In the genomic region with DNA sequence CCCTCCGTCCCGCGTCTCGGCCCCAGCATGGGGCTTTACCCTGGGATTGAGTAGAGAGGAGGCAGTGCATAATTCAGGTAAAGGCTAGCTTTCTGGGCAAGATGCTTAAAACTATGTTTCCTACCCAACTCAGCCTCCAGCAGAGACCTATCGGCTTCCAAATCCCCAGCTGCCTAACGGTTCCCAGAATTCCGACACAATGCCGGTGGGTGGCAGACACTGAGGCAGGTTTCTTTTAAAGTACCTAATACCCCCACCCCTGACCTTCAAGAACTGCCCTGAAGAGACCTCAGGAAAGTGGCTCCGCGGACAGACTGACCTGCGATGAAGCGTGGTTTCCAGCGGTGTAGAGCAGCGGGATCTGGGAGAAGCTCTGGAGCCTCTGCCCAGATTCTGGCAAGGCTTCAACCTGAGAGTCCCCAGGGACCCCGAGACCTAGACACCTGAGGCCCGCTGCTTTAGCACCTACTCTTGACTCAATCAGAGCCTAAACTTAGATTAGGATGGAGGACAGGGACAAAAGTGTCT, we compare ENCODE assay signal across 9 mouse cellular contexts. TPM values are rescaled to one million over a fixed set of nuclear protein-coding genes. Genes with fewer than 3 reads are reported as not detected.
DNase-seq lines count a peak whose midpoint lies in the region; ATAC-seq and TF ChIP-seq lines count a peak whose summit lies in the region.
"Had no signal": no experiment of that assay in that cellular context is flagged by ENCODE, and none has a peak within 500 bp of the region (broad histone marks: within the 10 kb centered on the region; RNA-seq: fewer than 3 reads in every experiment).

No protein-coding gene starts in this region.

- H3K9ac ChIP-seq in lung, postnatal 0 days (replicated peaks; ENCODE audit: low read depth): no peak overlapping the region
- H3K9ac ChIP-seq in forebrain, embryonic 13.5 days: peak overlapping the region; percentile 60; the same call in 1 of the 2 replicates
- H3K9ac ChIP-seq in limb, embryonic 14.5 days (ENCODE audit: low read depth, low read length, severe bottlenecking): no peak overlapping the region
- H3K9ac ChIP-seq in stomach, embryonic 15.5 days: no peak overlapping the region

- peak overlapping the region; percentile 65 for H3K4me2 ChIP-seq in lung, postnatal 0 days (replicated peaks; ENCODE audit: low read depth, low read length)
- H3K4me2 ChIP-seq in forebrain, embryonic 13.5 days: peak overlapping the region; percentile 88
- peak overlapping the region; percentile 74 for H3K4me2 ChIP-seq in limb, embryonic 14.5 days (replicated peaks; ENCODE audit: low read depth, low read length, severe bottlenecking)
- H3K4me2 ChIP-seq in stomach, embryonic 15.5 days: peak overlapping the region; percentile 89

- 2% methylated on average over 16 of the region's 16 CpGs for WGBS in lung, postnatal 0 days
- WGBS in forebrain, embryonic 13.5 days: 1% methylated on average over 16 of the region's 16 CpGs
- WGBS in limb, embryonic 14.5 days: under 1% methylated on average over 16 of the region's 16 CpGs
- 2% methylated on average over 16 of the region's 16 CpGs for WGBS in stomach, embryonic 15.5 days

- H3K4me3 ChIP-seq in lung, postnatal 0 days (ENCODE audit: low read depth, low read length): peak overlapping the region; percentile 36
- peak overlapping the region; percentile 48 for H3K4me3 ChIP-seq in forebrain, embryonic 13.5 days
- H3K4me3 ChIP-seq in limb, embryonic 14.5 days (replicated peaks; ENCODE audit: low read length): peak overlapping the region; percentile 41
- peak overlapping the region; percentile 42 for H3K4me3 ChIP-seq in stomach, embryonic 15.5 days (replicated peaks)

- TF ChIP-seq POLR2A in limb, embryonic 14.5 days (IDR thresholded peaks at IDR 0.05; ENCODE audit: borderline replicate concordance, extremely low read depth, insufficient read depth, insufficient read length): no peak

- no peak for TF ChIP-seq EP300 in lung, postnatal 0 days (IDR thresholded peaks at IDR 0.05)

- no peak overlapping the region for H3K27ac ChIP-seq in lung, postnatal 0 days (ENCODE audit: low read length)
- H3K27ac ChIP-seq in forebrain, embryonic 13.5 days: no peak overlapping the region
- H3K27ac ChIP-seq in limb, embryonic 14.5 days (replicated peaks; ENCODE audit: low read depth, low read length): no peak overlapping the region
- H3K27ac ChIP-seq in stomach, embryonic 15.5 days: 0 out of 2 replicates have a peak overlapping the region, but pooled peaks have one; percentile 24
- H3K27ac ChIP-seq: macrophage had no signal

- no peaks in the 10 kb centered on the region for H3K9me3 ChIP-seq in lung, postnatal 0 days (ENCODE audit: low read length)
- no peaks in the 10 kb centered on the region for H3K9me3 ChIP-seq in forebrain, embryonic 13.5 days (replicated peaks)
- no peaks in the 10 kb centered on the region for H3K9me3 ChIP-seq in limb, embryonic 14.5 days (ENCODE audit: control insufficient read depth, low read length)
- no peaks in the 10 kb centered on the region for H3K9me3 ChIP-seq in stomach, embryonic 15.5 days

- no peak for ATAC-seq in lung, postnatal 0 days
- ATAC-seq in forebrain, embryonic 13.5 days: no peak
- ATAC-seq in limb, embryonic 14.5 days (ENCODE audit: low FRiP score, low read depth): no peak
- ATAC-seq in stomach, embryonic 15.5 days (ENCODE audit: insufficient read depth, low FRiP score, low read depth): no peak
- ATAC-seq in erythroid progenitor cell, adult 5-6 weeks (replicated peaks; ENCODE audit: low FRiP score, poor library complexity, severe bottlenecking): no peak
- no peak for ATAC-seq in inflammation-experienced regulatory T-cells, adult 6 months

- DNase-seq in lung, postnatal 0 days (ENCODE audit: low spot score): no peak
- DNase-seq in lung, postnatal 10 days: no peak
- no peak for DNase-seq in limb, embryonic 14.5 days (ENCODE audit: low spot score)
- no peak for DNase-seq in left cerebral cortex, adult 11 months (ENCODE audit: low spot score)

- TF ChIP-seq CTCF in lung, postnatal 0 days (IDR thresholded peaks at IDR 0.05): no peak

- no peaks in the 10 kb centered on the region for H3K36me3 ChIP-seq in lung, postnatal 0 days (ENCODE audit: insufficient read depth, low read length)
- no peaks in the 10 kb centered on the region for H3K36me3 ChIP-seq in forebrain, embryonic 13.5 days (ENCODE audit: poor library complexity, severe bottlenecking)
- no peaks in the 10 kb centered on the region for H3K36me3 ChIP-seq in limb, embryonic 14.5 days (ENCODE audit: control insufficient read depth, insufficient read depth, low read length)
- H3K36me3 ChIP-seq in stomach, embryonic 15.5 days: no peaks in the 10 kb centered on the region

- H3K27me3 ChIP-seq in lung, postnatal 0 days (replicated peaks; ENCODE audit: insufficient read depth, low read length): peaks cover 29% of the 10 kb centered on the region
- peaks cover 75% of the 10 kb centered on the region for H3K27me3 ChIP-seq in forebrain, embryonic 13.5 days
- H3K27me3 ChIP-seq in limb, embryonic 14.5 days (ENCODE audit: control insufficient read depth, insufficient read depth, low read length): peaks cover 69% of the 10 kb centered on the region
- peaks cover 38% of the 10 kb centered on the region for H3K27me3 ChIP-seq in stomach, embryonic 15.5 days (replicated peaks)

- peaks cover 22% of the 10 kb centered on the region; the same call in 1 of the 2 replicates for H3K4me1 ChIP-seq in lung, postnatal 0 days (ENCODE audit: insufficient read depth, low read depth, low read length)
- H3K4me1 ChIP-seq in forebrain, embryonic 13.5 days: peaks cover 36% of the 10 kb centered on the region
- H3K4me1 ChIP-seq in limb, embryonic 14.5 days (ENCODE audit: control insufficient read depth, insufficient read depth, low read length): peaks cover 24% of the 10 kb centered on the region
- H3K4me1 ChIP-seq in stomach, embryonic 15.5 days: peaks cover 33% of the 10 kb centered on the region

RNA-seq across cellular contexts. Expression of gene Cyp1b1, which starts 0.4 kb away (rescaled TPM):
- polyA plus RNA-seq in lung, postnatal 0 days (2015; fragmentation: Nextera tagmentation; extraction: Ambion mirVana): 1.7 and 1.9 TPM in 2 replicates
- 3.4 and 3.9 TPM in 2 replicates for polyA plus RNA-seq in forebrain, embryonic 13.5 days (2015; fragmentation: Nextera tagmentation; extraction: Ambion mirVana)
- 1.8 and 2.6 TPM in 2 replicates for polyA plus RNA-seq in limb, embryonic 14.5 days (2012; rRNA removed)
- 2.5 and 2.7 TPM in 2 replicates for polyA plus RNA-seq in limb, embryonic 14.5 days (2014; fragmentation: Nextera tagmentation; extraction: Ambion mirVana)
- polyA plus RNA-seq in stomach, embryonic 15.5 days (2015; fragmentation: Nextera tagmentation; extraction: Ambion mirVana): 7.7 and 9.1 TPM in 2 replicates
- 1.1 and 3.8 TPM in 2 replicates for total RNA-seq in erythroid progenitor cell, adult 5-6 weeks (2015; ENCODE audit: low replicate concordance)
- 0.13 and 1.2 TPM in 2 replicates for total RNA-seq in erythroid progenitor cell, adult 5-6 weeks (2017; ENCODE audit: low replicate concordance)
- not detected for polyA plus RNA-seq in inflammation-experienced regulatory T-cells, adult 6 months (2017; shearing (Covaris generic))
